Mouse (Mus musculus) liver, adult 2 months (tissue): Measurements from ENCODE around the gene Atn1.

ENCODE experiments used
- CTCF ChIP-seq: fragments of 200-500 bp; IDR thresholded peaks from 2 replicates; pipeline ENCODE4 v1.5.1; 2011; ENCODE audit warnings: low read depth, low read length, control low read depth
- POLR2A ChIP-seq: fragments of 200-500 bp; IDR thresholded peaks from 2 replicates; pipeline ENCODE4 v1.6.1; 2011; ENCODE audit warnings: low read length, control low read depth; ENCODE audit not compliant: insufficient read depth; ENCODE audit errors: extremely low read depth

DNA sequence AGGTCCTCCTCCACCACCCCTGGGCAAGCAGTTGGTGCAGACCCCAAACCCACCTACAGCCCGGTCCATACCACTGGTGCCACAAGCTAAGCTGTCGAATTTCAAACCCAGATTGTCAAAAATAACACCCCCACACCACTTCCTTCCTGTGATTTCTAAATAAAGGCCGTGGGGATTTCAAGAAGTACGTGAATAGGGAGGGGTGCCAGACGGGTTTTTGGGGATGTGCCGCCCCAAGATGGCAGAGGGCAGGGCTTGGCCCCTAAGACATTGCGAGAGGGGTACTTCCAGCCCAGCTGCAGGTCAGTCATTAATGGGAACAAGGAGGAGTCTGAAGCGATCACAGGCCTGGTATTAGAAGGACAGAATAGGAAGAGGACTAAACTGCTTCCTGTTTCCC, 32.8 kb downstream of the Atn1 start:
- no peak for TF ChIP-seq POLR2A
- TF ChIP-seq CTCF, result no peak
